Comparison of ENCODE assay signal across 1 mouse cellular context in the genomic region with DNA sequence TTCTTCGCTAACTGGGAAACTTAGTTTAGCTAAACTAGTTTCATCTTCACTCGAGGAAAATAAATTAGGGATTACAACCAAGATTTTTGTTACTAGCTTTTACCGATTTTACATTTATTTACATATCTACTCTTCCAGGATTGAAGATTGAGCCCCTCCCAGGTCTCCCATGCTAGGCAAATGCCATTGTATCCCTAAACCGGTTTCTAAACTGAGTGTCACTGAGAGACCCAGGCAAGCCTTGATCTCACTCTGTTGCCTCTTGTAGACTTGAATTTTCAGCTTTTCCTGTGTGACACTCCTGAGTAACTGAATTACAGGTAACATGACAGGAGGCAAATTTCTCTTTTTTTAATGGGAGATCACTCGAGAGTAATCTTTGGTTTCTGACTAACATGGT.
TF ChIP-seq lines count a peak whose summit lies in the region.

No protein-coding gene starts in this region.

TF ChIP-seq in MEL, 35 proteins besides CTCF, POLR2A, EP300 and RAD21 (continued from another document):
- no peak for TF ChIP-seq MEF2A (IDR thresholded peaks at IDR 0.05; ENCODE audit: extremely low read depth, insufficient replicate concordance, low read depth, low read length, poor library complexity, severe bottlenecking)
- TF ChIP-seq ZKSCAN1 (IDR thresholded peaks at IDR 0.05; ENCODE audit: low read depth, low read length): no peak
